Mouse (Mus musculus) heart, embryonic 12.5 days (tissue): ENCODE measurements at regions not wholly inside any gene's neighbourhood (a gene's known extent, or its start where the extent isn't known, plus 50 kb on each side); places are given as distances from the start of the nearest gene placed in this dataset.

Source experiments
- ATAC-seq: fragments of 200-750 bp; cut with Nextera tagmentation; 2 replicates; pipeline ENCODE4 v1.8.0; 2017; ENCODE audit warnings: moderate TSS enrichment, moderate library complexity; ENCODE audit not compliant: insufficient number of reproducible peaks, low FRiP score
- H3K27ac ChIP-seq: fragments of 300-500 bp; sonication (generic); 2 replicates; pipeline ENCODE4 v1.5.1; 2016; ENCODE audit warnings: mild to moderate bottlenecking, moderate library complexity; ENCODE audit not compliant: poor library complexity, severe bottlenecking
- H3K27me3 ChIP-seq: fragments of 300-500 bp; sonication (generic); replicated peaks from 2 replicates; pipeline ENCODE4 v1.6.1; 2016; ENCODE audit warnings: mild to moderate bottlenecking, moderate library complexity
- H3K36me3 ChIP-seq: fragments of 300-500 bp; sonication (generic); 2 replicates; pipeline ENCODE4 v1.6.1; 2016; ENCODE audit warnings: mild to moderate bottlenecking, moderate library complexity
- H3K4me1 ChIP-seq: fragments of 300-500 bp; sonication (generic); replicated peaks from 2 replicates; pipeline ENCODE4 v1.6.1; 2016; ENCODE audit warnings: mild to moderate bottlenecking
- H3K4me2 ChIP-seq: fragments of 300-500 bp; sonication (generic); 2 replicates; pipeline ENCODE4 v1.6.1; 2016; ENCODE audit warnings: mild to moderate bottlenecking, moderate library complexity
- H3K4me3 ChIP-seq: fragments of 300-500 bp; sonication (generic); 2 replicates; pipeline ENCODE4 v1.5.1; 2016; ENCODE audit warnings: mild to moderate bottlenecking
- H3K9ac ChIP-seq: fragments of 300-500 bp; sonication (generic); 2 replicates; pipeline ENCODE4 v1.6.1; 2016; ENCODE audit warnings: mild to moderate bottlenecking, moderate library complexity
- H3K9me3 ChIP-seq: fragments of 300-500 bp; sonication (generic); replicated peaks from 2 replicates; pipeline ENCODE4 v1.6.1; 2016; ENCODE audit warnings: mild to moderate bottlenecking, moderate library complexity
- WGBS: fragments of 180-500 bp; shearing (Covaris S2); methylation state at CpG from one replicate; pipeline ENCODE4 v1.1.7; 2016; 5-methylcytosine and 5-hydroxymethylcytosine counted together

- H3K27ac ChIP-seq: no peak overlapping the region
- H3K36me3 ChIP-seq: 0 out of 2 replicates have a peak, but pooled peaks cover 3% of the 10 kb centered on the region
- 89% methylated on average over 3 of the region's 3 CpGs for WGBS
- no peak overlapping the region for H3K9ac ChIP-seq
- no peak overlapping the region for H3K4me2 ChIP-seq
- H3K27me3 ChIP-seq: no peaks in the 10 kb centered on the region
- no peak for ATAC-seq
- peaks cover 12% of the 10 kb centered on the region for H3K4me1 ChIP-seq
- peaks cover 20% of the 10 kb centered on the region for H3K9me3 ChIP-seq
- no peak overlapping the region for H3K4me3 ChIP-seq
Observed at GRCm38 (mm10) chr14:25135371-25135770, 323.6 kb upstream of the Zmiz1 start.

- H3K9me3 ChIP-seq: peaks cover 18% of the 10 kb centered on the region
- no peak overlapping the region for H3K4me2 ChIP-seq
- H3K27ac ChIP-seq: no peak overlapping the region
- ATAC-seq: no peak
- H3K27me3 ChIP-seq: no peaks in the 10 kb centered on the region
- no peak overlapping the region for H3K9ac ChIP-seq
- H3K36me3 ChIP-seq: 0 out of 2 replicates have a peak, but pooled peaks cover 3% of the 10 kb centered on the region
- WGBS: 83% methylated on average over 8 of the region's 8 CpGs
- peaks cover 23% of the 10 kb centered on the region for H3K4me1 ChIP-seq
- no peak overlapping the region for H3K4me3 ChIP-seq
Observed at GRCm38 (mm10) chr14:25137312-25137711, 321.7 kb upstream of the Zmiz1 start.

GRCm38 (mm10) chr14:25138485-25138884 lies 320.5 kb upstream of the Zmiz1 start:
- ATAC-seq: no peak
- peaks cover 17% of the 10 kb centered on the region for H3K9me3 ChIP-seq
- WGBS: 54% methylated on average over 3 of the region's 3 CpGs
- H3K27me3 ChIP-seq: no peaks in the 10 kb centered on the region
- H3K9ac ChIP-seq: no peak overlapping the region
- H3K4me2 ChIP-seq: no peak overlapping the region
- 0 out of 2 replicates have a peak, but pooled peaks cover 3% of the 10 kb centered on the region for H3K36me3 ChIP-seq
- H3K27ac ChIP-seq: no peak overlapping the region
- no peak overlapping the region for H3K4me3 ChIP-seq
- peaks cover 23% of the 10 kb centered on the region for H3K4me1 ChIP-seq

- no peaks in the 10 kb centered on the region for H3K27me3 ChIP-seq
- WGBS: 47% methylated on average over 9 of the region's 9 CpGs
- H3K9ac ChIP-seq: no peak overlapping the region
- H3K4me2 ChIP-seq: no peak overlapping the region
- H3K4me3 ChIP-seq: no peak overlapping the region
- H3K36me3 ChIP-seq: no peaks in the 10 kb centered on the region
- H3K9me3 ChIP-seq: no peaks in the 10 kb centered on the region
- no peak for ATAC-seq
- H3K27ac ChIP-seq: peak overlapping the region; percentile 25; the same call in 1 of the 2 replicates
- H3K4me1 ChIP-seq: peaks cover 23% of the 10 kb centered on the region
Observed at GRCm38 (mm10) chr14:25141933-25142332, 317.1 kb upstream of the Zmiz1 start.

- no peak for ATAC-seq
- Histone ChIP-seq H3K4me3 (no peak overlapping the region), H3K4me2 (no peak overlapping the region), H3K27ac (no peak overlapping the region), H3K36me3 (no peaks in the 10 kb centered on the region), H3K9ac (no peak overlapping the region), H3K4me1 (peaks cover 19% of the 10 kb centered on the region), H3K27me3 (no peaks in the 10 kb centered on the region), H3K9me3 (no peaks in the 10 kb centered on the region)
- 90% methylated on average over 4 of the region's 4 CpGs for WGBS
Observed at GRCm38 (mm10) chr14:25143051-25143450, 315.9 kb upstream of the Zmiz1 start.

GRCm38 (mm10) chr14:25147731-25148130 lies 311.3 kb upstream of the Zmiz1 start:
- Histone ChIP-seq H3K27me3 (no peaks in the 10 kb centered on the region), H3K36me3 (no peaks in the 10 kb centered on the region), H3K9me3 (no peaks in the 10 kb centered on the region), H3K27ac (no peak overlapping the region), H3K4me1 (peaks cover 17% of the 10 kb centered on the region), H3K4me3 (no peak overlapping the region), H3K4me2 (no peak overlapping the region), H3K9ac (no peak overlapping the region)
- 84% methylated on average over 2 of the region's 2 CpGs for WGBS
- no peak for ATAC-seq

GRCm38 (mm10) chr14:25150968-25151367 lies 308.0 kb upstream of the Zmiz1 start:
- Histone ChIP-seq H3K4me2 (no peak overlapping the region), H3K9me3 (no peaks in the 10 kb centered on the region), H3K36me3 (no peaks in the 10 kb centered on the region), H3K4me3 (no peak overlapping the region), H3K4me1 (peaks cover 49% of the 10 kb centered on the region), H3K9ac (no peak overlapping the region), H3K27ac (no peak overlapping the region), H3K27me3 (no peaks in the 10 kb centered on the region)
- WGBS: 79% methylated on average over 1 of the region's 1 CpGs
- no peak for ATAC-seq

- Histone ChIP-seq H3K4me1 (peaks cover 54% of the 10 kb centered on the region), H3K9me3 (no peaks in the 10 kb centered on the region), H3K27ac (no peak overlapping the region), H3K9ac (no peak overlapping the region), H3K4me3 (no peak overlapping the region), H3K4me2 (no peak overlapping the region), H3K27me3 (no peaks in the 10 kb centered on the region), H3K36me3 (no peaks in the 10 kb centered on the region)
- 76% methylated on average over 2 of the region's 2 CpGs for whole genome bisulfite sequencing
- ATAC-seq: no peak
Observed at GRCm38 (mm10) chr14:25151485-25151884, 307.5 kb upstream of the Zmiz1 start.

GRCm38 (mm10) chr14:25153573-25153972 lies 305.4 kb upstream of the Zmiz1 start:
- 81% methylated on average over 4 of the region's 4 CpGs for WGBS

GRCm38 (mm10) chr14:25154180-25154579 lies 304.8 kb upstream of the Zmiz1 start:
- 30% methylated on average over 8 of the region's 8 CpGs for WGBS

More at GRCm38 (mm10) chr14:25153573-25153972, 305.4 kb upstream of the Zmiz1 start:
- Histone ChIP-seq H3K4me1 (peaks cover 64% of the 10 kb centered on the region), H3K27ac (no peak overlapping the region; the same call in 1 of the 2 replicates), H3K9me3 (no peaks in the 10 kb centered on the region), H3K27me3 (no peaks in the 10 kb centered on the region), H3K36me3 (no peaks in the 10 kb centered on the region), H3K9ac (no peak overlapping the region), H3K4me3 (no peak overlapping the region), H3K4me2 (no peak overlapping the region)
- no peak for ATAC-seq

GRCm38 (mm10) chr14:25155008-25155783 lies 303.8 kb upstream of the Zmiz1 start:
- no peak for ATAC-seq
- peaks cover 64% of the 10 kb centered on the region for H3K4me1 ChIP-seq
- no peaks in the 10 kb centered on the region for H3K27me3 ChIP-seq
- 50% methylated on average over 7 of the region's 7 CpGs for WGBS
- no peaks in the 10 kb centered on the region for H3K9me3 ChIP-seq
- H3K36me3 ChIP-seq: no peaks in the 10 kb centered on the region
- H3K9ac ChIP-seq: 0 out of 2 replicates have a peak overlapping the region, but pooled peaks have one; percentile 15
- no peak overlapping the region for H3K4me3 ChIP-seq
- H3K4me2 ChIP-seq: peak overlapping the region; percentile 43; the same call in 1 of the 2 replicates
- H3K27ac ChIP-seq: peak overlapping the region; percentile 91

More at GRCm38 (mm10) chr14:25154180-25154579, 304.8 kb upstream of the Zmiz1 start:
- Histone ChIP-seq H3K4me1 (peaks cover 64% of the 10 kb centered on the region), H3K4me2 (no peak overlapping the region), H3K27me3 (no peaks in the 10 kb centered on the region), H3K9me3 (no peaks in the 10 kb centered on the region), H3K9ac (no peak overlapping the region), H3K27ac (peak overlapping the region; percentile 91), H3K4me3 (no peak overlapping the region), H3K36me3 (no peaks in the 10 kb centered on the region)
- ATAC-seq: 0 out of 2 replicates have a peak, but pooled peaks have one; percentile 29
